Mouse (Mus musculus): ENCODE results near the gene Ksr2. TPM values are rescaled to one million over a fixed set of nuclear protein-coding genes. Genes with fewer than 3 reads are reported as not detected.

The Ksr2 gene
- total and polyA plus RNA-seq, 3 experiments = 0.05 TPM; not detected in 2

DNA sequence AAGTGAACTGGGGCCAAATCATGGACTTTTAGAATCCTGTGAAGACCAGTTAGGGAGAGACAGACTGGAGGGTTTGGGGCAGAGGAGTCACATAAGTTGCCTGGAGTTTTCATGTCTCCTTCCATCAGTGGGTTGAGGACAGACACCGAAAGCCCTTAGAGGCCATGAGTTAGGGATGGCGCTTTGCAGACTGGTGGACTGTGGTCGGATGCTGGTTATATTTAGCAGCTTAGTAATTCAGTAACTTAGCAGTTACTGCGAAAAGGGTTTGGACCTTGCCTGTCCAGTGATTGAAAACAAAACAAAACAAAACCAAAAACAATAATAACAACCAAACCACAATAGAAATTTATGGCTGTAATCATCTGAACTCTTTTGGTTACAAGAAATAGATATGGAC is 29.3 kb downstream of the Ksr2 start:
- no peak for ATAC-seq (ENCODE audit: extremely low read depth, insufficient number of reproducible peaks, low FRiP score, poor library complexity, severe bottlenecking)
- TF ChIP-seq GATA2 (IDR thresholded peaks at IDR 0.05; ENCODE audit: borderline replicate concordance, low read depth, low read length) (no peak), GATA1 (IDR thresholded peaks at IDR 0.05; ENCODE audit: borderline replicate concordance, low read length) (no peak), POLR2AphosphoS5 (IDR thresholded peaks at IDR 0.05; ENCODE audit: insufficient replicate concordance, low read depth, low read length) (no peak), CTCF (IDR thresholded peaks at IDR 0.05; ENCODE audit: low read depth, low read length) (no peak), TAL1 (conservative IDR thresholded peaks at IDR 0.05; ENCODE audit: low read depth, low read length) (no peak)
- no peaks in the 10 kb centered on the region for H3K36me3 ChIP-seq (replicated peaks)

DNA sequence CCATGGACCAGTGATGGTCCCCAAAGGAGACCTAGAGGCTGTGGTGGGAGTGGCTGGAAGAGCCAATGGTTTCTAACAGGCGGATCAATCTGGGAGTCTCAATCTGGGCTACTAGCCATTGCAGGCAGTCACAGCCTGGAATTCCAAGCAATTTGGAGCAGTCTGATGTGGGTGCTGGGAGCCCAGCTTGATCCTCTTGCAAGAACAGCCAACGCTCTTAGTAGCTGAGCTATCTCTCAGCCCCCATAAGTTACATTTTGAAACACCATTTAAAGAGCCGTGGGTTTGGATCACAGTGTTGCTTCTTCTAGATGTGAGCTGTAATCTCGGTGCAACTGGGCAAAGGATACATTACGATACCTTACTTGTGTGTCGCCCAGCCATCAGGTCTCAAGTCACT is 30.1 kb downstream of the Ksr2 start:
- Histone ChIP-seq H3K9me3 (replicated peaks) (peaks cover 64% of the 10 kb centered on the region), H3K27me3 (ENCODE audit: insufficient read depth, low read length) (no peaks in the 10 kb centered on the region), H3K4me1 (ENCODE audit: insufficient read depth, low read depth, low read length) (no peaks in the 10 kb centered on the region), H3K4me3 (ENCODE audit: low read depth, low read length) (no peak overlapping the region), H3K36me3 (replicated peaks) (no peaks in the 10 kb centered on the region)
- DNase-seq (ENCODE audit: low spot score) = no peak
- TF ChIP-seq TAL1 (conservative IDR thresholded peaks at IDR 0.05; ENCODE audit: low read depth, low read length) (no peak), CTCF (IDR thresholded peaks at IDR 0.05; ENCODE audit: low read depth, low read length) (no peak), GATA1 (IDR thresholded peaks at IDR 0.05; ENCODE audit: borderline replicate concordance, low read length) (no peak), GATA2 (IDR thresholded peaks at IDR 0.05; ENCODE audit: borderline replicate concordance, low read depth, low read length) (no peak), POLR2AphosphoS5 (IDR thresholded peaks at IDR 0.05; ENCODE audit: insufficient replicate concordance, low read depth, low read length) (no peak)
- ATAC-seq (ENCODE audit: extremely low read depth, insufficient number of reproducible peaks, low FRiP score, poor library complexity, severe bottlenecking) = no peak

More for the DNA sequence above, 29.3 kb downstream of the Ksr2 start:
- no peak for DNase-seq (ENCODE audit: low spot score)
- Histone ChIP-seq H3K4me3 (ENCODE audit: low read depth, low read length) (no peak overlapping the region), H3K27me3 (ENCODE audit: insufficient read depth, low read length) (no peaks in the 10 kb centered on the region), H3K9me3 (replicated peaks) (peaks cover 61% of the 10 kb centered on the region), H3K4me1 (ENCODE audit: insufficient read depth, low read depth, low read length) (no peaks in the 10 kb centered on the region)

GRCm38 (mm10) chr5:117447698-117448097 is 33.9 kb downstream of the Ksr2 start:
- TF ChIP-seq TAL1 (conservative IDR thresholded peaks at IDR 0.05; ENCODE audit: low read depth, low read length) = no peak
- no peak for TF ChIP-seq GATA2 (IDR thresholded peaks at IDR 0.05; ENCODE audit: borderline replicate concordance, low read depth, low read length)
- no peak for TF ChIP-seq CTCF (IDR thresholded peaks at IDR 0.05; ENCODE audit: low read depth, low read length)
- TF ChIP-seq GATA1 (IDR thresholded peaks at IDR 0.05; ENCODE audit: borderline replicate concordance, low read length) = no peak
- no peak for TF ChIP-seq POLR2AphosphoS5 (IDR thresholded peaks at IDR 0.05; ENCODE audit: insufficient replicate concordance, low read depth, low read length)
- no peaks in the 10 kb centered on the region for H3K36me3 ChIP-seq (replicated peaks)
- no peaks in the 10 kb centered on the region for H3K4me1 ChIP-seq (ENCODE audit: insufficient read depth, low read depth, low read length)
- no peak overlapping the region for H3K4me3 ChIP-seq (ENCODE audit: low read depth, low read length)
- DNase-seq (ENCODE audit: low spot score) (no peak), ATAC-seq (ENCODE audit: extremely low read depth, insufficient number of reproducible peaks, low FRiP score, poor library complexity, severe bottlenecking) (no peak)
- no peaks in the 10 kb centered on the region for H3K27me3 ChIP-seq (ENCODE audit: insufficient read depth, low read length)
- peaks cover 58% of the 10 kb centered on the region for H3K9me3 ChIP-seq (replicated peaks)

GRCm38 (mm10) chr5:117452013-117452412 is 38.2 kb downstream of the Ksr2 start:
- DNase-seq (ENCODE audit: low spot score) (no peak), ATAC-seq (ENCODE audit: extremely low read depth, insufficient number of reproducible peaks, low FRiP score, poor library complexity, severe bottlenecking) (no peak)
- no peak for TF ChIP-seq GATA1 (IDR thresholded peaks at IDR 0.05; ENCODE audit: borderline replicate concordance, low read length)
- TF ChIP-seq POLR2AphosphoS5 (IDR thresholded peaks at IDR 0.05; ENCODE audit: insufficient replicate concordance, low read depth, low read length) = no peak
- TF ChIP-seq TAL1 (conservative IDR thresholded peaks at IDR 0.05; ENCODE audit: low read depth, low read length) = no peak
- TF ChIP-seq GATA2 (IDR thresholded peaks at IDR 0.05; ENCODE audit: borderline replicate concordance, low read depth, low read length) = no peak
- TF ChIP-seq CTCF (IDR thresholded peaks at IDR 0.05; ENCODE audit: low read depth, low read length) = no peak
- Histone ChIP-seq H3K9me3 (replicated peaks) (peaks cover 59% of the 10 kb centered on the region), H3K27me3 (ENCODE audit: insufficient read depth, low read length) (no peaks in the 10 kb centered on the region), H3K4me1 (ENCODE audit: insufficient read depth, low read depth, low read length) (no peaks in the 10 kb centered on the region), H3K4me3 (ENCODE audit: low read depth, low read length) (no peak overlapping the region), H3K36me3 (replicated peaks) (no peaks in the 10 kb centered on the region)

- no peak for TF ChIP-seq CTCF (IDR thresholded peaks at IDR 0.05; ENCODE audit: low read depth, low read length)
- no peak for TF ChIP-seq POLR2AphosphoS5 (IDR thresholded peaks at IDR 0.05; ENCODE audit: insufficient replicate concordance, low read depth, low read length)
- no peak for TF ChIP-seq GATA1 (IDR thresholded peaks at IDR 0.05; ENCODE audit: borderline replicate concordance, low read length)
- TF ChIP-seq GATA2 (IDR thresholded peaks at IDR 0.05; ENCODE audit: borderline replicate concordance, low read depth, low read length) = no peak
- TF ChIP-seq TAL1 (conservative IDR thresholded peaks at IDR 0.05; ENCODE audit: low read depth, low read length) = no peak
- H3K4me1 ChIP-seq (ENCODE audit: insufficient read depth, low read depth, low read length) = no peaks in the 10 kb centered on the region
- H3K27me3 ChIP-seq (ENCODE audit: insufficient read depth, low read length) = no peaks in the 10 kb centered on the region
- no peaks in the 10 kb centered on the region for H3K36me3 ChIP-seq (replicated peaks)
- H3K9me3 ChIP-seq (replicated peaks) = peaks cover 59% of the 10 kb centered on the region
- no peak overlapping the region for H3K4me3 ChIP-seq (ENCODE audit: low read depth, low read length)
- DNase-seq (ENCODE audit: low spot score) = no peak
- ATAC-seq (ENCODE audit: extremely low read depth, insufficient number of reproducible peaks, low FRiP score, poor library complexity, severe bottlenecking) = no peak
These were observed 41.7 kb downstream of the Ksr2 start for GRCm38 (mm10) chr5:117455546-117455945.

GRCm38 (mm10) chr5:117457121-117457520 is 43.3 kb downstream of the Ksr2 start:
- H3K4me1 ChIP-seq (ENCODE audit: insufficient read depth, low read depth, low read length) = no peaks in the 10 kb centered on the region
- peaks cover 62% of the 10 kb centered on the region for H3K9me3 ChIP-seq (replicated peaks)
- no peak overlapping the region for H3K4me3 ChIP-seq (ENCODE audit: low read depth, low read length)
- no peaks in the 10 kb centered on the region for H3K27me3 ChIP-seq (ENCODE audit: insufficient read depth, low read length)
- H3K36me3 ChIP-seq (replicated peaks) = no peaks in the 10 kb centered on the region
- no peak for TF ChIP-seq CTCF (IDR thresholded peaks at IDR 0.05; ENCODE audit: low read depth, low read length)
- TF ChIP-seq POLR2AphosphoS5 (IDR thresholded peaks at IDR 0.05; ENCODE audit: insufficient replicate concordance, low read depth, low read length) = no peak
- no peak for TF ChIP-seq GATA2 (IDR thresholded peaks at IDR 0.05; ENCODE audit: borderline replicate concordance, low read depth, low read length)
- no peak for TF ChIP-seq TAL1 (conservative IDR thresholded peaks at IDR 0.05; ENCODE audit: low read depth, low read length)
- TF ChIP-seq GATA1 (IDR thresholded peaks at IDR 0.05; ENCODE audit: borderline replicate concordance, low read length) = no peak
- no peak for DNase-seq (ENCODE audit: low spot score)
- no peak for ATAC-seq (ENCODE audit: extremely low read depth, insufficient number of reproducible peaks, low FRiP score, poor library complexity, severe bottlenecking)

All from G1E (cell line).